Mouse (Mus musculus) intestine, postnatal 0 days (tissue): ENCODE measurements around the gene Zfp382. TPM values are rescaled to one million over a fixed set of nuclear protein-coding genes. Genes with fewer than 3 reads are reported as not detected.

Experiments used
- ATAC-seq: fragments of 200-750 bp; cut with Nextera tagmentation; 2 replicates; pipeline ENCODE4 v1.8.0; 2017; ENCODE audit warnings: mild to moderate bottlenecking, moderate TSS enrichment, moderate library complexity
- H3K27ac ChIP-seq: fragments of 300-500 bp; sonication (generic); 2 replicates; pipeline ENCODE4 v1.5.1; 2014; ENCODE audit warnings: mild to moderate bottlenecking, low read depth, low read length, moderate library complexity
- H3K27me3 ChIP-seq: fragments of 300-500 bp; sonication (generic); replicated peaks from 2 replicates; pipeline ENCODE4 v1.6.1; 2014; ENCODE audit warnings: low read length, mixed read lengths; ENCODE audit not compliant: control insufficient read depth, insufficient read depth
- H3K36me3 ChIP-seq: fragments of 300-500 bp; sonication (generic); 2 replicates; pipeline ENCODE4 v1.6.1; 2014; ENCODE audit warnings: mild to moderate bottlenecking, moderate library complexity; ENCODE audit not compliant: control insufficient read depth, insufficient read depth
- H3K4me1 ChIP-seq: fragments of 300-500 bp; sonication (generic); replicated peaks from 2 replicates; pipeline ENCODE4 v1.6.1; 2014; ENCODE audit warnings: antibody characterized with exemption, low read length, mixed read lengths; ENCODE audit not compliant: control insufficient read depth, insufficient read depth
- H3K4me2 ChIP-seq: fragments of 300-500 bp; sonication (generic); replicated peaks from 2 replicates; pipeline ENCODE4 v1.6.1; 2014; ENCODE audit warnings: low read depth, mild to moderate bottlenecking, moderate library complexity
- H3K4me3 ChIP-seq: fragments of 300-500 bp; sonication (generic); 2 replicates; pipeline ENCODE4 v1.5.1; 2014; ENCODE audit warnings: low read depth, low read length
- H3K9ac ChIP-seq: fragments of 300-500 bp; sonication (generic); 2 replicates; pipeline ENCODE4 v1.6.1; 2014; ENCODE audit warnings: mild to moderate bottlenecking, low read depth, low read length
- H3K9me3 ChIP-seq: fragments of 300-500 bp; sonication (generic); 2 replicates; pipeline ENCODE4 v1.6.1; 2016; ENCODE audit warnings: mixed run types; ENCODE audit not compliant: control insufficient read depth
- CTCF ChIP-seq: sonication (generic); IDR thresholded peaks from 2 replicates; pipeline ENCODE4 v1.5.1; 2016; ENCODE audit warnings: low read depth, mild to moderate bottlenecking, control low read depth, antibody characterized with exemption, moderate library complexity
- WGBS: fragments of 180-500 bp; shearing (Covaris S2); extraction: QIAGEN DNeasy Blood & Tissue Kit; methylation state at CpG from one replicate; pipeline ENCODE4 v1.1.7; 2014; 5-methylcytosine and 5-hydroxymethylcytosine counted together
- polyA plus RNA-seq: library from polyadenylated mRNA; unstranded; fragments of >200 nt; fragmentation: Nextera tagmentation; extraction: Ambion mirVana; gene quantifications from 2 replicates; pipeline ENCODE4 v1.2.1, GENCODE M21; 2015

Zfp382 gene
- polyA plus RNA-seq, 1 experiment from 2014 or later: 1.7 TPM

DNA sequence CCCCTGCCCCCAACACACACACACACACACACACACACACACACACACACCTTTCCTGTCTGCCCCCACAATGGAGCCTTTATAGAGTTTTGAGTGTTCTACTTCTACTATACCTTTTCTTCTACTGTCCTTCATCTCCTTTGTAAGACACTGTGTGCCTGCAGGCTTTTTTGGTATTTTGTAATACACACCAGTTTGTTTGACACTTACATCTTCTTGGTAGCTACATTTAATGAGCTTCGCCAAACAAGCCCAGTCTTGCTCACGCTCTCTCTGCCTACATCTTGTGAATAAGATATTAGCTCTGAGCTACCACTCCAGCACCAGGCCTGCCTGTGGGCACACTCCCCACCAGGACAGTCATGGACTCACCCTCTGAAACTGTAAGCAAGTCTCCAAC lies 43.0 kb downstream of the Zfp382 start:
- no peak for ATAC-seq
- peaks cover 36% of the 10 kb centered on the region for H3K9me3 ChIP-seq
- TF ChIP-seq CTCF: no peak
- H3K9ac ChIP-seq: no peak overlapping the region
- peaks cover 36% of the 10 kb centered on the region for H3K36me3 ChIP-seq
- H3K27me3 ChIP-seq: no peaks in the 10 kb centered on the region
- 98% methylated on average over 2 of the region's 2 CpGs for WGBS
- H3K27ac ChIP-seq: no peak overlapping the region
- H3K4me2 ChIP-seq: no peak overlapping the region
- no peak overlapping the region for H3K4me3 ChIP-seq
- no peaks in the 10 kb centered on the region for H3K4me1 ChIP-seq

- Histone ChIP-seq H3K4me3 (peak overlapping the region; percentile 74), H3K4me2 (peak overlapping the region; percentile 80), H3K9ac (peak overlapping the region; percentile 66), H3K4me1 (no peaks in the 10 kb centered on the region), H3K27ac (peak overlapping the region; percentile 70), H3K36me3 (no peaks in the 10 kb centered on the region; the same call in 1 of the 2 replicates), H3K27me3 (no peaks in the 10 kb centered on the region), H3K9me3 (0 out of 2 replicates have a peak, but pooled peaks cover 5% of the 10 kb centered on the region)
- peak; percentile 19 for ATAC-seq
- no peak for TF ChIP-seq CTCF
- 2% methylated on average over 21 of the region's 21 CpGs for WGBS
Measured at GRCm38 (mm10) chr7:30168914-30169582, 47.3 kb downstream of the Zfp382 start.

GRCm38 (mm10) chr7:30169583-30170282 lies 48.0 kb downstream of the Zfp382 start, which contains the start of gene Zfp146:
Gene Zfp146 (minus strand): TSS chr7:30169750.
- peak within 1 kb of the TSS; percentile 66 for H3K9ac ChIP-seq
- peak within 1 kb of the TSS; percentile 74 for H3K4me3 ChIP-seq
- no peak for TF ChIP-seq CTCF
- H3K36me3 ChIP-seq: no peaks in the 10 kb centered on the region; the same call in 1 of the 2 replicates
- ATAC-seq: peak; percentile 98
- H3K4me2 ChIP-seq: peak within 1 kb of the TSS; percentile 80
- peak within 1 kb of the TSS; percentile 70 for H3K27ac ChIP-seq
- WGBS: under 1% methylated on average over 36 of the region's 36 CpGs
- H3K9me3 ChIP-seq: 0 out of 2 replicates have a peak, but pooled peaks cover 4% of the 10 kb centered on the region
- H3K27me3 ChIP-seq: no peaks in the 10 kb centered on the region
- H3K4me1 ChIP-seq: no peaks in the 10 kb centered on the region

GRCm38 (mm10) chr7:30170283-30170951 lies 48.7 kb downstream of the Zfp382 start:
- H3K36me3 ChIP-seq: no peaks in the 10 kb centered on the region; the same call in 1 of the 2 replicates
- H3K4me3 ChIP-seq: peak overlapping the region; percentile 74
- peak overlapping the region; percentile 66 for H3K9ac ChIP-seq
- H3K27me3 ChIP-seq: no peaks in the 10 kb centered on the region
- H3K4me1 ChIP-seq: no peaks in the 10 kb centered on the region
- no peaks in the 10 kb centered on the region for H3K9me3 ChIP-seq
- H3K27ac ChIP-seq: peak overlapping the region; percentile 70
- ATAC-seq: peak; percentile 48
- H3K4me2 ChIP-seq: peak overlapping the region; percentile 80
- WGBS: 11% methylated on average over 11 of the region's 11 CpGs
- no peak for TF ChIP-seq CTCF

DNA sequence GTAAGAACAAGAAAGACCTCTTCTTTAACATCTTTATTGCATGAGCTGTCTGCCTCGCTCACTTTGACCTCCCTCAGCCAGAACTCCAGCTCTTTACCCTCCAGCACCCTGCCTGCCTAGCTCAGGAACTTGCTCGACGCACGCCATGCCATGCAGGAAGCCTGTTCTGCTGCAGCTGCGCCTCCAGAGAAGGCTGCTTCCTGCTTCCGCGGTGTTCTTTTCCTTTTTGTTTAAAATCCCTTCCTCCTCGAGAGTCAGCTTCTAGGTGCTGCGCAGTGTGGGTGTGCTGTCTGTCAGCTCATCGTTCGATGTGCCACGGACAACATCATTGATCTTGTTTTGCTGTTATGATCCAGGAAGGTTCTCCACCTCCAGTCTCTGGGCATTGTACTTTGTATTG lies 54.7 kb downstream of the Zfp382 start:
- Histone ChIP-seq H3K27me3 (no peaks in the 10 kb centered on the region), H3K36me3 (peaks cover 21% of the 10 kb centered on the region; the same call in 1 of the 2 replicates), H3K4me2 (no peak overlapping the region), H3K4me3 (no peak overlapping the region), H3K4me1 (no peaks in the 10 kb centered on the region), H3K9me3 (no peaks in the 10 kb centered on the region), H3K27ac (no peak overlapping the region), H3K9ac (no peak overlapping the region)
- ATAC-seq: no peak
- 84% methylated on average over 12 of the region's 12 CpGs for WGBS
- TF ChIP-seq CTCF: no peak

- no peak for TF ChIP-seq CTCF
- Histone ChIP-seq H3K36me3 (peaks cover 21% of the 10 kb centered on the region; the same call in 1 of the 2 replicates), H3K4me1 (no peaks in the 10 kb centered on the region), H3K4me3 (no peak overlapping the region), H3K9me3 (no peaks in the 10 kb centered on the region), H3K27ac (no peak overlapping the region), H3K27me3 (no peaks in the 10 kb centered on the region), H3K4me2 (no peak overlapping the region), H3K9ac (no peak overlapping the region)
- no peak for ATAC-seq
- WGBS: 80% methylated on average over 11 of the region's 11 CpGs
Measured at GRCm38 (mm10) chr7:30178256-30178655, 56.5 kb downstream of the Zfp382 start.
